Mouse (Mus musculus) lung, postnatal 0 days (tissue): ENCODE measurements around the gene Grk6.

Source experiments
- CTCF ChIP-seq: IDR thresholded peaks from 2 replicates; pipeline ENCODE4 v1.5.1; 2016; ENCODE audit warnings: antibody characterized with exemption, mild to moderate bottlenecking
- EP300 ChIP-seq: IDR thresholded peaks from 2 replicates; pipeline ENCODE4 v1.6.1; 2016; ENCODE audit warnings: antibody characterized with exemption, mild to moderate bottlenecking, control low read depth

- TF ChIP-seq CTCF (no peak), EP300 (no peak)
Measured at GRCm38 (mm10) chr13:55484520-55485088, 39.7 kb downstream of the Grk6 start.
